Mouse (Mus musculus): ENCODE data around the gene Unc5cl. TPM values are rescaled to one million over a fixed set of nuclear protein-coding genes. Genes with fewer than 3 reads are reported as not detected.

Unc5cl gene
- polyA plus RNA-seq, 2 experiments, result 3.0 to 4.8 TPM

- DNase-seq (ENCODE audit: low read depth in 3 of 3, low spot score in 3 of 3), result no peak
- ATAC-seq (ENCODE audit: insufficient read depth), result no peak
- Histone ChIP-seq H3K9ac (replicated peaks) (no peak overlapping the region), H3K4me3 (ENCODE audit: insufficient read depth in 1 of 2, low read depth in 2 of 2, low read length in 2 of 2) (no peak overlapping the region), H3K9me3 (ENCODE audit: control insufficient read depth, low read length) (no peaks in the 10 kb centered on the region), H3K36me3 (replicated peaks; ENCODE audit: control insufficient read depth, insufficient read depth, low read depth) (peaks cover 10% of the 10 kb centered on the region), H3K27ac (no peak overlapping the region), H3K4me2 (ENCODE audit: low read depth) (no peak overlapping the region), H3K4me1 (replicated peaks; ENCODE audit: control insufficient read depth in 2 of 2, insufficient read depth in 2 of 2, low read length in 1 of 2) (peaks cover 20 to 22% of the 10 kb centered on the region in 2 experiments), H3K27me3 (ENCODE audit: control insufficient read depth, insufficient read depth, low read length) (no peaks in the 10 kb centered on the region)
- no peak for TF ChIP-seq CTCF (IDR thresholded peaks at IDR 0.05; ENCODE audit: low read depth)
- TF ChIP-seq EP300 (IDR thresholded peaks at IDR 0.05; ENCODE audit: low read depth), result no peak
- WGBS (ENCODE audit: insufficient replicate concordance), result 76% methylated on average over 16 of the region's 16 CpGs
Observed at GRCm38 (mm10) chr17:48443542-48444145, 11.1 kb upstream of the Unc5cl start.

DNA sequence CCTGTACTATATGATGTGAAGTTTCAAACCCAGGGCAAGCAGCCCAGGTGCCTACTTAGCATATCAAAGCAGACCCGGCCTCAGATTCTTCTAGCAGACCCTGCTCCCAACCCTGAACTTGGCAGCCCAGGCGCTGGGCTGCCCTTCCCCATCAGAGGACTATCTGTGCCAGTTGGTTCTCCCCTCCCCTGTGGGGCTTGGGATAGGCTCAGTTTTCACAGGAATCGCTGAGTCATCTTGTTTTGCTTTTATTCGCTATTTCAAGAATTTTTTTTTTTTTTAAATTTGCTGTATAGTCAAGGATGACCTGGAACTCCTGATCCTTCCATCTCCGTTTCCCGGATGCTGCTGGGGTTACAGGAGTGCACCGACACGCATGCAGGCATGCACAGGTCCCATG lies 7.0 kb upstream of the Unc5cl start:
- H3K9me3 ChIP-seq (ENCODE audit: control insufficient read depth, low read length), result no peaks in the 10 kb centered on the region
- no peaks in the 10 kb centered on the region for H3K27me3 ChIP-seq (ENCODE audit: control insufficient read depth, insufficient read depth, low read length)
- DNase-seq (ENCODE audit: low read depth in 3 of 3, low spot score in 3 of 3) (peak in 1 of 3 experiments; percentile 68), ATAC-seq (ENCODE audit: insufficient read depth) (peak; percentile 36; the same call in 1 of the 2 replicates)
- peak overlapping the region; percentile 80 for H3K9ac ChIP-seq (replicated peaks)
- peaks cover 21% of the 10 kb centered on the region for H3K36me3 ChIP-seq (replicated peaks; ENCODE audit: control insufficient read depth, insufficient read depth, low read depth)
- H3K4me3 ChIP-seq (ENCODE audit: insufficient read depth in 1 of 2, low read depth in 2 of 2, low read length in 2 of 2), result peak overlapping the region; percentile 68 to 70
- peaks cover 47 to 52% of the 10 kb centered on the region in 2 experiments for H3K4me1 ChIP-seq (replicated peaks; ENCODE audit: control insufficient read depth in 2 of 2, insufficient read depth in 2 of 2, low read length in 1 of 2)
- peak; percentile 64 for TF ChIP-seq EP300 (IDR thresholded peaks at IDR 0.05; ENCODE audit: low read depth)
- no peak for TF ChIP-seq CTCF (IDR thresholded peaks at IDR 0.05; ENCODE audit: low read depth)
- 49% methylated on average over 8 of the region's 8 CpGs for WGBS (ENCODE audit: insufficient replicate concordance)
- peak overlapping the region; percentile 97 for H3K27ac ChIP-seq
- peak overlapping the region; percentile 91 for H3K4me2 ChIP-seq (ENCODE audit: low read depth)

GRCm38 (mm10) chr17:48450666-48451352 lies 3.9 kb upstream of the Unc5cl start:
- Histone ChIP-seq H3K4me1 (replicated peaks; ENCODE audit: control insufficient read depth in 2 of 2, insufficient read depth in 2 of 2, low read length in 1 of 2) (peaks cover 57 to 77% of the 10 kb centered on the region in 2 experiments), H3K27me3 (ENCODE audit: control insufficient read depth, insufficient read depth, low read length) (no peaks in the 10 kb centered on the region), H3K9me3 (ENCODE audit: control insufficient read depth, low read length) (no peaks in the 10 kb centered on the region), H3K4me2 (ENCODE audit: low read depth) (peak overlapping the region; percentile 91), H3K4me3 (ENCODE audit: insufficient read depth in 1 of 2, low read depth in 2 of 2, low read length in 2 of 2) (peak overlapping the region; percentile 68 to 84), H3K9ac (replicated peaks) (peak overlapping the region; percentile 86), H3K27ac (peak overlapping the region; percentile 97), H3K36me3 (replicated peaks; ENCODE audit: control insufficient read depth, insufficient read depth, low read depth) (peaks cover 21% of the 10 kb centered on the region)
- 21% methylated on average over 13 of the region's 13 CpGs for WGBS (ENCODE audit: insufficient replicate concordance)
- ATAC-seq (ENCODE audit: insufficient read depth) (peak; percentile 87), DNase-seq (ENCODE audit: low read depth in 3 of 3, low spot score in 3 of 3) (peak; percentile 83 to 90 (median 88))
- TF ChIP-seq EP300 (IDR thresholded peaks at IDR 0.05; ENCODE audit: low read depth) (peak; percentile 94), CTCF (IDR thresholded peaks at IDR 0.05; ENCODE audit: low read depth) (no peak)

GRCm38 (mm10) chr17:48451353-48451675 lies 3.4 kb upstream of the Unc5cl start, which contains the start of gene Tspo2:
Gene Tspo2, minus strand, starts transcription at chr17:48451522.
- TF ChIP-seq CTCF (IDR thresholded peaks at IDR 0.05; ENCODE audit: low read depth), result no peak
- no peak for TF ChIP-seq EP300 (IDR thresholded peaks at IDR 0.05; ENCODE audit: low read depth)
- peaks cover 21% of the 10 kb centered on the region for H3K36me3 ChIP-seq (replicated peaks; ENCODE audit: control insufficient read depth, insufficient read depth, low read depth)
- H3K4me1 ChIP-seq (replicated peaks; ENCODE audit: control insufficient read depth in 2 of 2, insufficient read depth in 2 of 2, low read length in 1 of 2), result peaks cover 60 to 78% of the 10 kb centered on the region in 2 experiments
- peak; percentile 78 to 82 (median 79) for DNase-seq (ENCODE audit: low read depth in 3 of 3, low spot score in 3 of 3)
- H3K4me3 ChIP-seq (ENCODE audit: insufficient read depth in 1 of 2, low read depth in 2 of 2, low read length in 2 of 2), result peak within 1 kb of the TSS; percentile 68 to 84
- no peaks in the 10 kb centered on the region for H3K27me3 ChIP-seq (ENCODE audit: control insufficient read depth, insufficient read depth, low read length)
- H3K9ac ChIP-seq (replicated peaks), result peak within 1 kb of the TSS; percentile 86
- H3K9me3 ChIP-seq (ENCODE audit: control insufficient read depth, low read length), result no peaks in the 10 kb centered on the region
- peak within 1 kb of the TSS; percentile 97 for H3K27ac ChIP-seq
- 8% methylated on average over 7 of the region's 7 CpGs for WGBS (ENCODE audit: insufficient replicate concordance)
- ATAC-seq (ENCODE audit: insufficient read depth), result peak; percentile 74
- peak within 1 kb of the TSS; percentile 91 for H3K4me2 ChIP-seq (ENCODE audit: low read depth)

DNA sequence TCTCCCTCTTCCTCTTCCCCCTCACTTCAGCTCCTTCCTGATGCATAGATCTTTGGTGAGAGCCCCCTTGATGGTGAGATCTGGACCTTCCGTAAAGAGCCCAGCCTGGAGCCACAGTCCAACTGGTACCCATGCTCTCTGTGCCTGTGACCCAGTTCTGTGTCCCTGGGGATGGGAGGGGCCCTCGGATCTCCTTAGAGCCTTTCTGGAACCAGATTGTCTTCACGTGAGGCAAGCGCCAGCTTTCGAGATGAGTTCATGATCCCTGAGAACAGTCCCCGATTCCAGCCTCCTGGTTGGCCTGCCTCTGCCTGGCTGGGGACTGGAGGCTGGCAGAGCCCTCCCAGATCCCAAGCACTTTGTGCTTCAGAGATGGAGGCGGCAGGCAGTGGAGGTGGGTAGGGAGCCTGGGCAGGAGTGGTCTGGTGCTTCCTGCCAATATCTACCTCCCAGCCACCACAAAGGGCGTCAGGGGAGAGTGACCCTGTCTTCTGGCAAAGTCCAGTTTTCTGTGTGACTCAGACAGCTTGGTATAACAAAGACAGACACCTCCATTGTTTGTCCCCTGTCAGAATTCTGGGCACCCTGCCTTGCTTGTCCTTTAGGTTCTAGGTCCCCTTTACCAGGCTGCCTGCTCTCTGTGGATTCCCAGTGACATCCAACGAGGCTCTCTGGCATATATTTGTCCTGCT lies 2.8 kb upstream of the Unc5cl start:
- Histone ChIP-seq H3K36me3 (replicated peaks; ENCODE audit: control insufficient read depth, insufficient read depth, low read depth) (peaks cover 18% of the 10 kb centered on the region), H3K4me1 (replicated peaks; ENCODE audit: control insufficient read depth in 2 of 2, insufficient read depth in 2 of 2, low read length in 1 of 2) (peaks cover 57 to 77% of the 10 kb centered on the region in 2 experiments), H3K27ac (peak overlapping the region; percentile 97), H3K4me3 (ENCODE audit: insufficient read depth in 1 of 2, low read depth in 2 of 2, low read length in 2 of 2) (peak overlapping the region; percentile 68 to 84), H3K27me3 (ENCODE audit: control insufficient read depth, insufficient read depth, low read length) (no peaks in the 10 kb centered on the region), H3K4me2 (ENCODE audit: low read depth) (peak overlapping the region; percentile 91), H3K9me3 (ENCODE audit: control insufficient read depth, low read length) (no peaks in the 10 kb centered on the region), H3K9ac (replicated peaks) (peak overlapping the region; percentile 86)
- WGBS (ENCODE audit: insufficient replicate concordance), result 55% methylated on average over 9 of the region's 9 CpGs
- DNase-seq (ENCODE audit: low read depth in 3 of 3, low spot score in 3 of 3), result no peak
- ATAC-seq (ENCODE audit: insufficient read depth), result peak; percentile 14; the same call in 1 of the 2 replicates
- no peak for TF ChIP-seq EP300 (IDR thresholded peaks at IDR 0.05; ENCODE audit: low read depth)
- no peak for TF ChIP-seq CTCF (IDR thresholded peaks at IDR 0.05; ENCODE audit: low read depth)

Measured in liver, embryonic 14.5 days (tissue).